In the genomic region with DNA sequence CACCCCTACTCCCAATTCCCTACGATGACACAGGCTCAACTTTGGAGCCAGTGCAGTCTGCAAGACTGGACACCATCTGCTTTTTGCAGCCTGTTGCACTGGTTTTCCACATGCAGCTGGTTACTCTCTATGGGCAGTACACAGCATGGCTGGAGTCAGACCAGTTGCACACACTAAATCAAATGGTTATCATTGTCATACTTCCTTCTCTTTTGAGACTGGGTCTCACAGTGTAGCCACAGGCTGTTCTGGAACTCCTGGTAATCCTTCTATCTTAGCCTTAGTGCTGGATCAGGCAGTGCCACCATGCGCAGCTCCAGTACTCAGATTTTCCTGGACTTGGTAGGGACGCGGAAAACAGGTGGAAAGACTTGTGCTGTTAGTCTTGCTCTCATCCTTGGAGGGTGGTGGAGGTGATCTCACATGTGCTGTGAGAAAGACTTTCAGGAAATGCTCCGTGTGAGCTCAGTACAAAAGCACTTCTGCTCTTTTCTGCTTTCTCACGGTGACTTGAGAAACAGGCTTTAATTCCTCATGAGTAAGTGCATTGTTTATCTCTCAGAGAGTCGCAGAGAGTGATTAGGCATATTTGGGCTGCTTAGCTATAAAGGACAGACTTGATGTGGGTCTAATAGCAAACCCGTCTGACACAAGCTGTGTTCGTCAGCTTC, we compare ENCODE assay signal across 8 mouse cellular contexts. TPM values are rescaled to one million over a fixed set of nuclear protein-coding genes. Genes with fewer than 3 reads are reported as not detected.
A peak's percentile ranks its signal among the peaks of the same experiment; 100 is the strongest.
DNase-seq lines count a peak whose midpoint lies in the region; ATAC-seq and TF ChIP-seq lines count a peak whose summit lies in the region.

No protein-coding gene starts in this region.

- intact Hi-C loops in left cerebral cortex, postnatal 36 days (cut with DNase I) = loop anchor here (5.0 kb wide), 1 partner anchor 65 kb away; the partner anchor contains the start of genes Deaf1 and Tmem80

- no peak for TF ChIP-seq CTCF in layer of hippocampus, adult 2 months (conservative IDR thresholded peaks at IDR 0.05)
- TF ChIP-seq CTCF in hindbrain, postnatal 0 days (IDR thresholded peaks at IDR 0.05; ENCODE audit: low read depth) = no peak

- peak overlapping the region; percentile 98 for H3K4me2 ChIP-seq in hindbrain, postnatal 0 days (ENCODE audit: low read depth, low read length)
- peak overlapping the region; percentile 76 for H3K4me2 ChIP-seq in midbrain, embryonic 12.5 days (replicated peaks)

- ATAC-seq in common myeloid progenitor, adult 5-6 weeks (replicated peaks; ENCODE audit: low read depth, poor library complexity, severe bottlenecking) = peak; percentile 42
- no peak; the same call in 1 of the 2 replicates for ATAC-seq in hindbrain, postnatal 0 days
- ATAC-seq in midbrain, embryonic 12.5 days (ENCODE audit: low FRiP score, low read depth) = no peak; the same call in none of the 2 replicates

- 21% methylated on average over 9 of the region's 9 CpGs for WGBS in hindbrain, postnatal 0 days
- WGBS in midbrain, embryonic 12.5 days = 27% methylated on average over 9 of the region's 9 CpGs

- H3K27ac ChIP-seq in layer of hippocampus, adult 2 months = peak overlapping the region; percentile 94
- peak overlapping the region; percentile 79 for H3K27ac ChIP-seq in hindbrain, postnatal 0 days
- H3K27ac ChIP-seq in midbrain, embryonic 12.5 days (replicated peaks) = peak overlapping the region; percentile 79

- peaks cover 7% of the 10 kb centered on the region; the same call in 1 of the 2 replicates for H3K4me1 ChIP-seq in hindbrain, postnatal 0 days (ENCODE audit: insufficient read depth, low read length)
- peaks cover 12% of the 10 kb centered on the region for H3K4me1 ChIP-seq in midbrain, embryonic 12.5 days

- no peaks in the 10 kb centered on the region for H3K9me3 ChIP-seq in hindbrain, postnatal 0 days (ENCODE audit: low read length)
- no peaks in the 10 kb centered on the region for H3K9me3 ChIP-seq in midbrain, embryonic 12.5 days

- peaks cover 12% of the 10 kb centered on the region for H3K36me3 ChIP-seq in hindbrain, postnatal 0 days (ENCODE audit: insufficient read depth, low read length)
- H3K36me3 ChIP-seq in midbrain, embryonic 12.5 days = peaks cover 14% of the 10 kb centered on the region

- H3K4me3 ChIP-seq in layer of hippocampus, adult 2 months = peak overlapping the region; percentile 80
- H3K4me3 ChIP-seq in hindbrain, postnatal 0 days (ENCODE audit: low read length) = peak overlapping the region; percentile 60
- peak overlapping the region; percentile 75 for H3K4me3 ChIP-seq in midbrain, embryonic 12.5 days

- no peaks in the 10 kb centered on the region for H3K27me3 ChIP-seq in hindbrain, postnatal 0 days (ENCODE audit: insufficient read depth, low read length)
- peaks cover 16% of the 10 kb centered on the region for H3K27me3 ChIP-seq in midbrain, embryonic 12.5 days

- no peak for DNase-seq in layer of hippocampus, adult 2 months (ENCODE audit: low spot score in 2 of 2)
- DNase-seq in layer of hippocampus, adult 8-10 months (ENCODE audit: low spot score in 2 of 2) = no peak
- no peak for DNase-seq in hindbrain, postnatal 0 days (ENCODE audit: low spot score)
- no peak for DNase-seq in right cerebral cortex, postnatal 25 days
- DNase-seq in left cerebral cortex, postnatal 36 days (ENCODE audit: low spot score in 2 of 2) = no peak
- DNase-seq in urinary bladder, adult 2 months (ENCODE audit: low spot score) = no peak

- peak overlapping the region; percentile 69 for H3K9ac ChIP-seq in hindbrain, postnatal 0 days (replicated peaks; ENCODE audit: low read length)
- peak overlapping the region; percentile 69 for H3K9ac ChIP-seq in midbrain, embryonic 12.5 days (replicated peaks)

RNA-seq across cellular contexts. Expression of gene Taldo1, which starts 0.7 kb away (rescaled TPM):
- 100 to 1,000 TPM; 111 to 114 TPM for total RNA-seq in layer of hippocampus, adult 2 months (2021)
- total RNA-seq in layer of hippocampus, adult 8-10 months (2022) = 100 to 1,000 TPM; 107 to 127 (median 116) TPM
- 295 and 302 TPM in 2 replicates for total RNA-seq in common myeloid progenitor, adult 5-6 weeks (2017)
- total RNA-seq in hindbrain, postnatal 0 days (2014; rRNA removed) = 156 and 200 TPM in 2 replicates
- 252 and 258 TPM in 2 replicates for polyA plus RNA-seq in hindbrain, postnatal 0 days (2015; fragmentation: Nextera tagmentation; extraction: Ambion mirVana)
- 362 and 364 TPM in 2 replicates for polyA plus RNA-seq in midbrain, embryonic 12.5 days (2016; fragmentation: Nextera tagmentation; extraction: Ambion mirVana)
- 100 to 1,000 TPM in 1 of 2 experiments, 10 to 100 TPM in 1; 93.3 to 116 TPM for total RNA-seq in left cerebral cortex, postnatal 36 days (2021)
- polyA plus RNA-seq in urinary bladder, adult 2 months (2012; rRNA removed) = 269 and 320 TPM in 2 replicates

RNA-seq across cellular contexts. Expression of gene Gatd1, which starts 21.2 kb away (rescaled TPM):
- 10 to 100 TPM; 42.1 to 45.1 TPM for total RNA-seq in layer of hippocampus, adult 2 months (2021)
- total RNA-seq in layer of hippocampus, adult 8-10 months (2022) = 10 to 100 TPM; 36.8 to 41.3 (median 38.6) TPM
- total RNA-seq in common myeloid progenitor, adult 5-6 weeks (2017) = 11.4 and 12.7 TPM in 2 replicates
- 61.2 and 74.4 TPM in 2 replicates for total RNA-seq in hindbrain, postnatal 0 days (2014; rRNA removed)
- 46.9 and 49.4 TPM in 2 replicates for polyA plus RNA-seq in hindbrain, postnatal 0 days (2015; fragmentation: Nextera tagmentation; extraction: Ambion mirVana)
- polyA plus RNA-seq in midbrain, embryonic 12.5 days (2016; fragmentation: Nextera tagmentation; extraction: Ambion mirVana) = 47.0 and 48.2 TPM in 2 replicates
- 10 to 100 TPM; 43.2 to 43.4 TPM for total RNA-seq in left cerebral cortex, postnatal 36 days (2021)
- polyA plus RNA-seq in urinary bladder, adult 2 months (2012; rRNA removed) = 48.3 and 59.2 TPM in 2 replicates

RNA-seq across cellular contexts. Expression of gene Cend1, which starts 36.6 kb away (rescaled TPM):
- 100 to 1,000 TPM; 251 to 263 TPM for total RNA-seq in layer of hippocampus, adult 2 months (2021)
- total RNA-seq in layer of hippocampus, adult 8-10 months (2022) = 100 to 1,000 TPM; 248 to 286 (median 272) TPM
- total RNA-seq in common myeloid progenitor, adult 5-6 weeks (2017) = not detected in 2 replicates
- 208 and 246 TPM in 2 replicates for total RNA-seq in hindbrain, postnatal 0 days (2014; rRNA removed)
- 219 and 255 TPM in 2 replicates for polyA plus RNA-seq in hindbrain, postnatal 0 days (2015; fragmentation: Nextera tagmentation; extraction: Ambion mirVana)
- polyA plus RNA-seq in midbrain, embryonic 12.5 days (2016; fragmentation: Nextera tagmentation; extraction: Ambion mirVana) = 19.3 and 22.7 TPM in 2 replicates
- 100 to 1,000 TPM; 291 to 331 TPM for total RNA-seq in left cerebral cortex, postnatal 36 days (2021)
- polyA plus RNA-seq in urinary bladder, adult 2 months (2012; rRNA removed) = 1.3 and 3.4 TPM in 2 replicates

RNA-seq across cellular contexts. Expression of gene Slc25a22, which starts 45.0 kb away (rescaled TPM):
- total RNA-seq in layer of hippocampus, adult 2 months (2021) = 100 to 1,000 TPM; 338 to 343 TPM
- 100 to 1,000 TPM; 295 to 343 (median 318) TPM for total RNA-seq in layer of hippocampus, adult 8-10 months (2022)
- 4.9 and 11.1 TPM in 2 replicates for total RNA-seq in common myeloid progenitor, adult 5-6 weeks (2017)
- total RNA-seq in hindbrain, postnatal 0 days (2014; rRNA removed) = 126 and 138 TPM in 2 replicates
- 79.9 and 87.3 TPM in 2 replicates for polyA plus RNA-seq in hindbrain, postnatal 0 days (2015; fragmentation: Nextera tagmentation; extraction: Ambion mirVana)
- 52.6 and 52.7 TPM in 2 replicates for polyA plus RNA-seq in midbrain, embryonic 12.5 days (2016; fragmentation: Nextera tagmentation; extraction: Ambion mirVana)
- 100 to 1,000 TPM; 270 to 289 TPM for total RNA-seq in left cerebral cortex, postnatal 36 days (2021)
- 42.0 and 55.2 TPM in 2 replicates for polyA plus RNA-seq in urinary bladder, adult 2 months (2012; rRNA removed)

RNA-seq across cellular contexts. Expression of gene Pidd1, which starts 51.1 kb away (rescaled TPM):
- total RNA-seq in layer of hippocampus, adult 2 months (2021) = 1 to 10 TPM; 1.1 to 1.7 TPM
- 1 to 10 TPM; 1.1 to 2.0 (median 1.5) TPM for total RNA-seq in layer of hippocampus, adult 8-10 months (2022)
- total RNA-seq in common myeloid progenitor, adult 5-6 weeks (2017) = 8.3 and 14.3 TPM in 2 replicates
- total RNA-seq in hindbrain, postnatal 0 days (2014; rRNA removed) = 3.6 and 4.6 TPM in 2 replicates
- polyA plus RNA-seq in hindbrain, postnatal 0 days (2015; fragmentation: Nextera tagmentation; extraction: Ambion mirVana) = 2.4 and 2.5 TPM in 2 replicates
- polyA plus RNA-seq in midbrain, embryonic 12.5 days (2016; fragmentation: Nextera tagmentation; extraction: Ambion mirVana) = 9.6 and 12.3 TPM in 2 replicates
- total RNA-seq in left cerebral cortex, postnatal 36 days (2021) = 1 to 10 TPM in 1 of 2 experiments, under 1 TPM in 1; 0.76 to 1.9 TPM
- 4.7 and 4.8 TPM in 2 replicates for polyA plus RNA-seq in urinary bladder, adult 2 months (2012; rRNA removed)

Comparison
In these comparisons a context has a peak if more than half of its experiments do, and no peak if none do; other contexts are left out.
1. RNA of gene Cend1, which starts 36.6 kb away (total RNA-seq): 291 to 331 TPM in left cerebral cortex, postnatal 36 days, 248 to 286 TPM in layer of hippocampus, adult 8-10 months, 251 to 263 TPM in layer of hippocampus, adult 2 months and 208 to 246 TPM in hindbrain, postnatal 0 days; not detected in common myeloid progenitor, adult 5-6 weeks; every median in the first group is over 100 times any median in the second.
2. Peak in every context shown above with its lines, with median percentiles within 50 percentile points of each other: H3K27ac ChIP-seq and H3K4me3 ChIP-seq.